Mouse (Mus musculus) adrenal gland, adult 8-10 months (tissue): ENCODE measurements around the gene Pla2g4f. TPM values are rescaled to one million over a fixed set of nuclear protein-coding genes. Genes with fewer than 3 reads are reported as not detected.

Experiments used
- DNase-seq: peaks from one replicate; pipeline ENCODE4 v3.0.0; 2022
- total RNA-seq, 4 experiments: library from RNA; stranded (reverse); gene quantifications; 2 replicates each; pipeline ENCODE4 v1.2.4; 2022

The Pla2g4f gene
- total RNA-seq, 4 experiments from 2014 or later, result not detected

DNA sequence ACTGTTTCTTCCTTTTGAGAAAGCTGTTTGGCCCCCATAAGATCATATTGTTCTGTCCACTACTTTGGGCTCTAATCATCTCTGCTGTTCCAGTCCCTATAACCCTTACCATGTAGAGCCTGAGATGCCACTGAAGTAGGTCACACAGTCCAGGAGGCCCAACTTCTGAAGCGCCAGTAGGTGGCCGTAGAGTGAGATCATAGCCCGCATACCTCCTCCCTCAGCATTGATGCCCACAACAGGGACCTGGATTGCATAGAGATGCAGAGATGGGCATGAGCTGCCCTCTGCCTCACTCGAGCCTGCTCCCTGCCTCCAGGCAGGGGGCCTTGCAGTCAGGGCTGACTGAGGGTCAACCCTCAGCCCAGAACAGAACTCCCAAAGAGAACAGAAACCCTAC lies 37.0 kb downstream of the Pla2g4f start:
- DNase-seq, result no peak

DNA sequence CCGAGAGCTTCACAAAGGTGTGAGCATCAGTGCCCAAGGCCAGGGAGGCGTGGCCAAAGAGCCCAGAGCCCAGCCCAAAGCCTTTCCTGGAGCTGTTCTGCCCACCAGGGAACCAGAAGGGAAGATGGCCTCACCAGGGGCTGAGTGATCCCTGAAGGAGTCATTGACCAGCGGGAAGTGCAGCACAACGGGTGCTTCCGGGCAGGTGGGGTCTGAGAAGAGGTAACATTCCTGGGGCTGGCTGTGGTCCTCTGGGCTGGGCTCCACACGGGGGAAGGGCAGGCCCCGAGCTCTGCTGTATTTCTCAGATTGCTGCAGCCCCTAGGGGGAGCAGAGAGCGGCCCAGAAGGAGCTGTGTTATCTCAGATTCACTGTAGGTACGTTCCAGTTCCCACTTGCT lies 45.3 kb downstream of the Pla2g4f start:
- no peak for DNase-seq

DNA sequence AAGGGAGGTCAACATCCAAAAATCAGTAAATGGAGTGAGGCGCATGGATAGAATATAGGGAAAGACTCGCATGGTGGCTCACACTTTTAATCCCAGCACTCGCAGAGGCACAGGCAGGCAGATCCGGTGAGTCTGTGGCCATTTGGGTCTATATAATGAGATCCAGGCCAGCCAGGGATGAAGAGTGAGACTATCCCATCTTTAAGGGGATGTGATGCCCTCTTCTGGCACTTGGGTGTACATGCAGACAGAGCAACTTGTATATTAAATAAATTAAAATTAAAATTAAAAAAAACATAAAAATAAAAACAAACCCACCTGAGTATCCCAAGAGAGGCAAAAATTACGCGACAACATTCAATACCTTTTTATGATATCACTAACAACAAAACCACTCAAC lies 48.4 kb downstream of the Pla2g4f start:
- DNase-seq, result no peak

DNA sequence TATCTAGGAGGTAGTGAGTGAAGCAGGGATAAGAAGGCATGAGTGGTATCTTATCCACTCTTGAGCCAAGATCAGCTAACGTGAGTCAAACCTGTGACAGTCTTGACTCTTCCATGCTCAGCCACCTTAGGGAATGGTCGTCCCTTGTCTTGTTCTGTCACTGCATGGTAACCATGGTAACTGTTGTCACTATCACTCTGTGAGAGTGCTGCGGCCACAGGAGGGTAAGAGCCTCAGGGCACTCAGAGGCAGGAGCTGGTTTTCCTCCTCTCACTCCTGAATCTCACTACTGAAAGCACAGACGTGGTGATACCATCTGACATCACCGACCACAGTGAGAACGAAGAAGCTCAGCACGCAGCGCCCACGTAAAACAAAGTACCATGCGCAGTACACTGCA lies 49.1 kb downstream of the Pla2g4f start:
- DNase-seq, result no peak

DNA sequence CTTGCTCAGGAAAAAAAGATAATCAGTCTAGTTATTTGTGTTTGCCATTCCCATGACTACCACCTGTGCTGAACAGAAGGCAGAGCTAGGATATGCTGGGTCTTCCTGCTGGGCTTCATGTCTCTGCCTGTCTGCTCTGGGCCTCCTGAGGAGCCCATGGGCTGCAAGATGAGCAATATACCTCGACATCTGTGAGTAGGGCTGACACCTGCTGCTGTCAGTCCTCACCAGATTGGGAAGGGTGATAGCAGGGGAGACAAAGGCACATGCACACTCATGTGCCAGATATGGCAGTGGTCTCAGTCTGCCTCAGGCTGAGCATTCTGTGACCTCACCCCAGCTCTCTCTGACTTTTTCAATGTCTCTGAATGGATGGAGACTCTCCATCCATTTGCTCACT lies 51.1 kb downstream of the Pla2g4f start:
- DNase-seq, result no peak

DNA sequence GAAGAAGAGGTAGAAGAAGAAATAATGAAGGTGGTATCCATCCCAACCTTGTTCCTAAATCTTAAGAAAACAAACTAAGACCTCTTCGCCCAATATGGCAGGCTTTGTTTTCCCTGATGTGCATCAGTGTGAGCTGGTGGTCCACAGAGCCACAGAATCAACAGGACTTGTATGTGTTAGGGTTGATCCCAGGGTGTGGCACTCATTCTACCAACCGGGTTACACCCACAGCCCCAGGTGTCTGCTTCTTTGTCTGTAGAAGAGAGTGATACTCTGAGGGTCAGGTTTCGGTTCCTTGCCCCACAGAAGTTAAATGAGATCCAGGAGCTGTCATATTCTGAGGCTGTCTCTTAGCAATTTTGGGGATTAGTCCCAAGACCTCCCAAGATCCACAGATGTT lies 52.6 kb downstream of the Pla2g4f start:
- DNase-seq, result no peak

DNA sequence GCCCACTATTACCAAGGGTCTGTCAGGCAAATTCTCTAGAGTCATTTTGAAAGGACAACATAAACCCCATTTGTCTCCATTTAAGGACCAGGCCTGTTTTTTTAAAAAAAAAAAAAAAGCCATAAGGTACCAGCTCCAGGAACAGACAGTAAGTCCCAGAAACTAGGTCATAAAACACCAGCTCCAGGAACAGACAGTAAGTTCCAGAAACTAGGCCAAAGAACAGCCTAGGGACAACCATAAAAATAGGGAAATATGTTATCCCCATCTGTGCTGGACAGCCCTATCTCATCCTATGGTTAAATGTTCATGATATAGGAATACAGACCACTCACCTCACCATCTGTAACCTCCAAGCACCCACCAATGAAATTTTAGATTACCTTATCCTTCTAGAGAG lies 57.7 kb downstream of the Pla2g4f start:
- DNase-seq, result no peak

DNA sequence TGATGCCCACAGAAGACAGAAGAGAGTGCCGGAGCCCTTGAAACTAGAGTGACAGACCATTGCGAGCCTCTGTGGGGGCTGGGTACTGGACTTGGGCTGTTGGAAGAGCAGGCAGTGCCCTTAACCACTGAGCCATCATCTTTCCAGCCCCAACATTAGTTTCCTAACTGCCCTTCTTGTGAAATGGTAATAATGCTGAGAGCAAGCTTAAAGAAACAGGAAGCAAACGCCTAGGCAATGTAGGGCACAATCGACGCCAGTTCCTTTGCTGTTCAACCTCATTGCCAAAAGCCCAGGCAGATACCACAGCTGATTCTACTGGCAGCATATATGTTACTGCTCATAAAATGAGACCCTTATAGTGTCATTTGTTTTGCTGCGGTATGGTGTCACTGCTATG lies 61.3 kb downstream of the Pla2g4f start:
- DNase-seq, result no peak

Other genes starting within 250 kb of the Pla2g4f start
- 10 to 100 TPM; 44.4 to 84.5 (median 63.0) TPM for gene Ehd4, start 159.6 kb downstream of the Pla2g4f start, total RNA-seq
- gene Pla2g4e, start 68.8 kb downstream of the Pla2g4f start, total RNA-seq, result 1 to 10 TPM in 2 of 4 experiments, under 1 TPM in 2; 0.35 to 1.3 (median 0.99) TPM
- gene Pla2g4d, start 25.0 kb downstream of the Pla2g4f start, total RNA-seq, result under 1 TPM in 1 of 4 experiments, not detected in 3; 0.10 TPM
- gene Vps39, start 39.0 kb upstream of the Pla2g4f start, total RNA-seq, result 10 to 100 TPM; 56.3 to 75.8 (median 70.1) TPM
- 10 to 100 TPM; 41.0 to 49.5 (median 44.7) TPM for gene Ganc, start 89.7 kb upstream of the Pla2g4f start, total RNA-seq
- gene Tmem87a, start 89.9 kb upstream of the Pla2g4f start, total RNA-seq, result 10 to 100 TPM; 48.4 to 61.4 (median 53.4) TPM
- under 1 TPM; 0.17 to 0.52 (median 0.30) TPM for gene Capn3, start 141.9 kb upstream of the Pla2g4f start, total RNA-seq
- 100 to 1,000 TPM in 3 of 4 experiments, 10 to 100 TPM in 1; 98.6 to 120 (median 107) TPM for gene Zfp106, start 249.7 kb upstream of the Pla2g4f start, total RNA-seq